Mouse (Mus musculus) cerebellum, adult 2 months (tissue): ENCODE data around the gene 4933402N03Rik.

ENCODE experiments used
- CTCF ChIP-seq: fragments of 200-500 bp; IDR thresholded peaks from 2 replicates; pipeline ENCODE4 v1.5.1; 2011; ENCODE audit warnings: low read depth, mild to moderate bottlenecking, control low read depth, low read length, moderate library complexity, borderline replicate concordance; ENCODE audit not compliant: insufficient read depth
- POLR2A ChIP-seq: fragments of 200-500 bp; IDR thresholded peaks from 2 replicates; pipeline ENCODE4 v1.6.1; 2011; ENCODE audit warnings: low read length, control low read depth, borderline replicate concordance; ENCODE audit not compliant: insufficient read depth

DNA sequence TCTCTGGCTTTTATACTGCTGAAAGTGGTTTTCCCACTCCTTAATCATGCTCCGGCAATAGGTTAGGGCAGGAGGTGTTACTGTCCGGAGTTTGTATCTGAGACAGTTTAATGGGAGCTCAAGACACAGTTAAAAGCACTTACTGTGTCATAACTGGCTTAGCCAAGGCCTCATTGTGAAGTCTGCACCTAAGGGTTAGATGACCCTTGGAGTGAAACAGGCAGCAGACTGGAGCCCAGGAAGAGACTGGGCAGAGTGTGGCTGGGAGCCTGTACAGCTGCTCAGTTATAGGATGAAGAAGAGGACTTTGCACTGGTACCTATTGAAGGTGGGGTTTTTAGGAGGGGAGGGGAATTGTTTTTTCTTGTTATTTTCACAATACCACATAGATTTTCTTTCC is at the start of gene 4933402N03Rik:
- TF ChIP-seq CTCF, result no peak
- TF ChIP-seq POLR2A, result no peak
